Mouse (Mus musculus): ENCODE data around the gene Hoxc6.

The Hoxc6 gene

DNA sequence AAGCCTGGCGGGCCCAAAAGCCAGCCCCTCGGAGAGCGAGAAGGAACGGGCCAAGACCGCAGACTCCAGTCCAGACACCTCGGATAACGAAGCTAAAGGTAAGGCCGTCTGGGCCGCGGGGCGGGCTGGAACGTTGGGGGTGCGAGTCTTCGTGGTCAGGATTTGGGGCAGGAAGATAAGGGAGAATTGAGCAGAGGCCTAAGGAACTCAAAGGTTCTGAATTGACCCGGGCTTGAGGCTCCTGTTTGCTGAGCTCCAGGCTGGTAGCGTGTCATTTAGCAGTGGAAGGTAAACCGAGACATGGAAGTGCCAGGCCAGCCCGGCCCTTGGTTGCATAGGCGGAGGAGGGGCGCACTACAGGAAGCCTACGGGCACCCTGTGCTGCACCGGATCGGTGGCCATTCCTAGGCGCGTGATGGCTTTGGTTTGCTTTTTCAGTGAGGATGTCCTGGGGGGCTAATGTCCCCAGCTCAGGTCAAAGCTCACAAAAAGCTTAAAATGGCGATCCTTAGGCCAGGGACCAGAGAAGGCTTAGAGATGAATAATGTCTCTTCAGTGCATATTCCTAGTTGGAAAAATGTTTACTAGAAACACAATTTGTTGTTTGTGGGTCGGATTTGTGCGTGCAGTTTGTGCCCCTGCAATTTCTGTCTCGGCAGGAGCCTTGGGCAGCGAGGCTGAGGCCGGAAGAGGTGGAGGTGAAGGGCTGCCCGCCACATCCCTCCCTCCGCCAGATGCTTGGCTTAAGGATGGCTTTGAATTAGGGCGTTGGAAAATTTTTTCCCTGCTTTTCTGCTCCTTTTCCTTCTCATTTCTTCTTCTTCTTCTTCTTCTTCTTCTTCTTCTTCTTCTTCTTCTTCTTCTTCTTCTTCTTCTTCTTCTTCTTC lies 30.3 kb upstream of the Hoxc6 start:
- no peak for DNase-seq (ENCODE audit: low spot score in 2 of 2)

DNA sequence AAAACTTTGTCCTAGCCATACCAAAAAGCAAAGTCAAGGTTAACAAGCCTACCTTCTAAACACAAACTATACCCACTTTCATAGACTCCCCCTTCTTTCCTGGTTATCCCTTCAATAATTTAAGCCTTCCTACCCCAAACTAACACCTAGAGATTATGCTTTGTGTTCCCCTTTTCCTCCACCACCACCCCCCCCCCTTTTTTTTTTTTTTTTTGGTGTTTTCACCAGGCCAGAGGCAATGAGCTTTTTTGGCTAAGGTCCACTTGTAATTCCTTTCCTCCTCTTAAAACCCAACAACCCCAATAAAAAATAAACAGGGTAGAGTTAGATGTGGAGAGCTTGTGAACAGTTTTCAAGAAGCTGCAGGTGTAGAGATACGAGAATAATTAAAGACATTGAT lies 28.8 kb upstream of the Hoxc6 start:
- DNase-seq (ENCODE audit: low spot score in 2 of 2) = no peak

DNA sequence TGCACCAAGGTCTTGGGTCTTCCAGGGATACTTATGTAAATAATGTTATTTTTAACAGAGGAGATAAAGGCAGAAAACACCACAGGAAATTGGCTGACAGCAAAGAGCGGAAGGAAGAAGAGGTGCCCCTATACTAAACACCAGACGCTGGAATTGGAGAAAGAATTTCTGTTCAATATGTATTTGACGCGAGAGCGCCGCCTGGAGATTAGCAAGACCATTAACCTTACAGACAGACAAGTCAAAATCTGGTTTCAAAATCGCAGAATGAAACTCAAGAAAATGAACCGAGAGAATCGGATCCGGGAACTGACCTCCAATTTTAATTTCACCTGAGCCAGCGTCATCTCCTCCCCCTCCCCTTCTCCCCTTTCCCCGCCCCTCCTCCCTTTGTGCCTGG lies 27.3 kb upstream of the Hoxc6 start:
- no peak for DNase-seq (ENCODE audit: low spot score in 2 of 2)

DNA sequence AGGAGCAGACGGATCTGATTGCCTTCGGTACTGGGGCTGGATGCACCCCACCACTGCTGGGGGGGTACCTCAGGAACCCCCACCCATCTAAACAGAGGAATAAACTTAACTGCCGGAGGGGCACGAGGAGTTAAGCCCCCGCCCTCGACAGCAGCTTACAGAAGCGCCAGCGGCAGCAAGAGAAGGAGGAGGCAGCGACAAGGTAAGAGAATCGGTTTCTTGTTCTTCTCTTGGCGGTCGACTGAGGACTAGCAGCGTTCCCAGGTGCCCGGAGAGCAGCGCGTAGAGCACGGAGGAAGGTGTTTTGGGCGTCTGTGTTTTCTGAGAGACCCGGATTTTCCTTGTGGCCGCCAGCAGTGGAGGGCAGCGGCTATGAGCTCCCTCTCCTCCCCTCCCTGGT lies 25.8 kb upstream of the Hoxc6 start:
- DNase-seq (ENCODE audit: low spot score in 2 of 2) = no peak

DNA sequence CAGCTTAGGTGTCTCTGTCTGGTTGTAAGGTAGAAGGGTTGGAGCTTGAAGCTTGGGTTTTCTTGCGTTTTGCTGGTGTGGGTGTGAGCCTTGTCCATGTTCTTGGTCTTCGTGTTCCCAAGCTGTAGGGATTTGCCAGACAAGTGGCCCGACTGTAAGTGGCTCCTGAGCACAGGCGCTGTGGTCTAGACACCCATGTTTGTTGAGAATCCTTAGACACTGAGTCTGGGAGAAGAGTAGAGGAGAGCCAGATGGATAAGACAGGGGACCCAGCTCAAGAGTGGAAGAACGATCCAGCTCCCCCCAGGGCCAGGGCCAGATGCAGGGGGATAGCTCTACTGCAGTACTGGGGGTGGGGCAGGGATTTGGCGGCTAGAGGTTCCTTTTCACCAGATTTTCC lies 25.3 kb upstream of the Hoxc6 start:
- DNase-seq (ENCODE audit: low spot score in 2 of 2) = no peak

DNA sequence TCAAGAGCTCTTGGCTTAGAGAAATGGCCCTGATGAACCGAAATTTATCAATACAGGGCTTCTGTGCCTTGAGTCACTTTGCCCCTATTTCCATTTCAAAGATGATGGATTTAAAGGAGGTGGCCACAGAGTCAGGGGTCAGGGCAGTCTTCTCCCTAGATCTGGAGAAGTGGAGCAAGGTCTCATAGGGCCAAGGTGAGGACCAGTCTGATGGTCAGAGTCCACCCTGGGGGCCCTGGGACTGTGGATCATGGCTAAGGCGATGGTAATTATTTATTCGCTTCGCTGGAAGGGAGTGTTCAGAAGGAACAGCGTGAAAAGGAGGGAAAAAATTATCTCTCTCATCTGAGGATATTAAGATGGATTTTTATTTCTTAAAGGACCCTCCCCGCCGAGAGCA lies 23.0 kb upstream of the Hoxc6 start:
- DNase-seq (ENCODE audit: low spot score in 2 of 2) = no peak

DNA sequence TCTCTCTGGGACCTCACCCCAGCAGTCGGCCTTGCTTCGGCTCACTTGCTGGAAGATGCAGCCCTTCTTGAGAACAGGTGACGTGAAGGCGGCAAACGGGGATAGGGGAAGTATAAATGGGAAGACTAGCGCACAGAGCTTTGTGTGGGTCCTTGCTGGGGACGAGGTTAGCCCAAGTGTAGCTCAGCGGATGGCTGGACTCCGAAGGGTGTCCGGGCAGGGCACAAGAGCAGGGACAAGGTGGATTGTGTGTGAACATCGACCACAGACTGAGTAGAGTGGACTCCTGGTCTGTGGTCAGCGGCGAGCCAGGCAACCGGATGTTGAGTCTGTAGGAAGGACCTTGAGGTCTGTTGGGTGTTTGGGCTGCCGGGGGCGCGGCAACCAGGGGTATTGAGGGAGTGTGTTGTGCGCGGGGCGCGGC lies 22.4 kb upstream of the Hoxc6 start:
- DNase-seq (ENCODE audit: low spot score in 2 of 2) = no peak

DNA sequence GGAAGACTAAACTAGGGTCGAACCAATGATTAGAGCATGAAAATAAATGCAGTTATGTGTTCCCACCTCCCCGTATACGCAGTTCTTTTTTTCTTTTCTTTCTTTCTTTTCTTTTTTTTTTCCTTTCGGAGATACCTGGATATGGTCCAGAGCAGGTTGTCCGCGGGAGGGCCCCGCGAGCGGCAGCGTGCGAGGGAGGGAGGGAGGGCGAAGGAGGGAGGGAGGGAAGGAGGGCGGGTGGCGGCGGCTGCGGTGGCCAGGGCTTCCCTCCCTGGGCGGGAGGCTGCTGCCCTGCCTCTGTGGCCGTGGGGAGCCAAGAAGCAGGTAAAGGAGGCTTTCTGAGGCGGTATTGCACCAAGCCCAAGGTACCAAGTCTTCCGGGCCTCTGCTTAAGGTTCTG lies 21.9 kb upstream of the Hoxc6 start, which contains the start of gene Hoxc9:
Gene Hoxc9, plus strand, starts transcription at position 269 of the 400 bp plus-strand sequence.
- DNase-seq (ENCODE audit: low spot score in 2 of 2) = no peak

DNA sequence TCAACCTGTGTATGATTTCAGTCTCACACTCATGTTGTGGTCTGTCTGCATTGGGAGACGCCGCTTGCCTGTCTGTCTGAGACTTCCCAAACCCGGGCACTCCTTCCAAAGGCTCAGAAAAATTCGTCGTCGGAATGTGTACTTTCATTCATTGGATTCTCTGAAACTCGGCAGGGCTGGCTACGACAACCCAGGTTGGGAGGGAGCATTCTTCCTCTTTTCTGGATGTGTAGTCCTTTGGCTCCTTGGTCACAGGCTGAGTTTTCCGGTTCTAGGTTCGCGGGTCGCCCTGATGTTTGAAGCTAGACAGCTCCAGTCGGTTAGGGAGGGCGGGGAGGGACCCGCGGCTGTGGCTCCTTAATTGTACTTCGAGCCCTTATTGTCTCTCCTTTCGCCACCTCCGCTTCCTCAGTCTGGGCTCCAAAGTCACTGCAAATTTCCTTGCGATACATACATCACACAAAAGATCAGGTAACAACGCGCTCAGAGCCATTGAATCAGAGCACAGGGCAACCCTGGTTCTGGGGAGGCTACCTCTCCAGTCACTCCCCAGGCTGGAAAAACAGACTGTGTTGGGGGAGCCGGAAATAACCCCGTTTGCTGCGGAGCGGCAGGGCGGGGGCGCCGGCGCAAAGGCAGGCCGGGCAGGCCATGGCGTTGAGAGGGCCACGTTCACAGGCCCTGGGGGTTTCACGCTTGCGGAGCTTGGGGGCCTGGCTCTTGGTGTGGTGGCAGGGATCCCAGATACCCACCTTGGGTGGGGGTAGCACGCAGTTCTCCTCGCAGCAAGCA lies 21.2 kb upstream of the Hoxc6 start:
- no peak for DNase-seq (ENCODE audit: low spot score in 2 of 2)

DNA sequence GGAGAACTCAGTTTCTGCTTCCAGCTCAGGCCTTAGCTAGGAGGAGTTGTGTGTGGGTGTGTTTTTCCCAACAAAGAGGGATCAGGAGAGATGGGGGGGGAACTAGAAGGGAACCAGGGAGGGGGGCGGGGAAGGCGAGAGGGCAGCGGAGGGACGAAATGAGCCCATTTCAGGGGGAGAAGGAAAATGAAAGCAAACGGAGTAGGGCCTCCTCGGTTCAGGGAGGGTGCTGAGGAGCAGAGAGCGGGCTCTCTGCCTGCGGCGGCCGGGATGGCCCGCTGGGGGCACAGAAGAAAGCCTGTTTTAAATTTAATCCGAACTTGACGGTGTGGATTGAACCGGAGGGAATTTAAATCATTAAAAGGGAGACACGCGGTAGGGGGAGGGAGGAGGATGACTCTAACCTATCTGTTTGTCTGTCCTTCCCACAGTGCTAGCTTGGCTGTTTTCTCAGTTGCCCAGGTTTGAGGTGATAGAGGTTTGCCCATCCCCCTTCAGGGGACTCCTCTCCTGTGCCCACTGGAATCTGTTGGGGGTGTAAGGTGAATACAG lies 20.6 kb upstream of the Hoxc6 start:
- no peak for DNase-seq (ENCODE audit: low spot score in 2 of 2)

DNA sequence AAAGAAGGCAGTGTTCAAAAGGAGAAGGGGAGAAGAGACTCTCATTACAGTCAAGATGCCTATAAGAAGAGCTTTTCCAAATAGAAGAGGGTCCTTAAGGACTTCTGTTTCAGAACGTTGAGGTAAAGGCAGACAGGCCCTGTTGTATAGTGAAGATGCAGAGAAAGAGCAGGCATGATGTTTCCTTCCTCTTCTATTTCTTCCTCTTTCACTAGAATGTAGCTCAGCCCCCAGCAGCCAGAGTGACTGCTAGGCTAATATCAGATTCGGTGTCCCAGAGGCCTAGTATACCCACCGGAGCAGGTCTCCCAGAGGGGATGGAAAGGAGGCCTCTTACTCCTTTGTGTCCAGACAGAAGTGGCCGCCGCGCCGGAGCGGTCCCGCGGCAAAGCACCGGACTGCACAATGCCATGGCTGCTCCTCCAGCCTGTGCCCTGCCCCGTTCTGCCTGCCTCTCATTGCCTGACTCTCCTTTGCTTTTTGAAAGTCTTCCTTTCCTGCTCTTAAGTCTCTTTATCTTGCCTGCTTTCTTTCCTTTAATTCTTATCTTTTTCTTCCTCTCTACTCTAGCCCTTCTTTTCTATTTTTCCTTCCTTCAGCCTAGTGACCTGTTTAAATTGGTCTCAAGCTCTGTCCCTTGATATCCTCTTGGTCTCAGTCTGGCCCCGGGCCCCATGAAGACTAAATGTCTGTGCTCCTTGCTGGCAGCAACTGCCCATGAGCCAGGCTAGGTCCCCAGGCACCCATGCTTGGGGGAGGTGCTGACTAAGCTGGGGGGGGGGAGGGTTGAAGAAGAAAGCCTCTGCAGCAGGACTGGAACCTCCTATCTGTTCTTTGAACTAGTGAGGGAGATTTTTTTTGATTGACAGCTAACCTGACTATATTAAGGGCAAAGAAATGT lies 19.2 kb upstream of the Hoxc6 start:
- DNase-seq (ENCODE audit: low spot score in 2 of 2) = no peak

DNA sequence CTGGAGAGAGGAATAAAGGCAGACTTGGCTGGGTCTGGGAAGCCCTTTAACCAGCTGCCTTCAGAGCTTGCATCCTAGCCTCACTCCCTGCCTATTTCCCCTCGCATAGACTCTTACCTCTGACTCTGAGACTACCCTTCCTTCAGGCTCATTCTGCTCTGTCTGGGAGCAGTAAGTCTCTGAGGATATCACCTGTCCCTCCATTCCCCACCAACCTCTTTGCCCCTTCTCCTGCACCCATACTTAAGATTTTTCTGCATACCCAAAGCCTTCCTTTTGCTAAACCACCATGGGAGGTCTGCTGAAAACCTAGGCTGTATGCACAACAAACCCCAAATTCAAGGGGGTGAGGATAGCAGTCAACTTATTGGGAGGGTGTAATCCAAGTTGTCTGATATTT lies 18.1 kb upstream of the Hoxc6 start:
- DNase-seq (ENCODE audit: low spot score in 2 of 2) = no peak

DNA sequence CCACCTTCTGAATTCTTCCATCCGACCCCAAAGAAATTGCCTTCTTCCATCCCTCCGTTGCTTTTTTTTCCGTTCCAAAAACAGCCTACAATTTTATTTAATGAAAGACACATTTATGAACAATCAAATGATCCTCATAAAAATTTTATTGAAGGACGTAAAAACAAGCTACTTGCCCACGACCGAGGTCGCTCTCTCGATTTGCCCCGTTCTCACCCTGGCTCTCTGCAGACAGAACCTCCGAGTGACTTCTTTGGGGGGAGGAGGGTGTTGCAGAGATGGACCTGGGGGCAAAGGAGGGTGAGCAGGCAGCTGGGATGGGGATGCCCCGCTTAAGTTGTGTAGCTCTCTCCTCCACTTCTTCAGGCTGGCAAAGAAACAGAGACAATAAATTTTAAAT lies 17.7 kb upstream of the Hoxc6 start:
- DNase-seq (ENCODE audit: low spot score in 2 of 2) = no peak

DNA sequence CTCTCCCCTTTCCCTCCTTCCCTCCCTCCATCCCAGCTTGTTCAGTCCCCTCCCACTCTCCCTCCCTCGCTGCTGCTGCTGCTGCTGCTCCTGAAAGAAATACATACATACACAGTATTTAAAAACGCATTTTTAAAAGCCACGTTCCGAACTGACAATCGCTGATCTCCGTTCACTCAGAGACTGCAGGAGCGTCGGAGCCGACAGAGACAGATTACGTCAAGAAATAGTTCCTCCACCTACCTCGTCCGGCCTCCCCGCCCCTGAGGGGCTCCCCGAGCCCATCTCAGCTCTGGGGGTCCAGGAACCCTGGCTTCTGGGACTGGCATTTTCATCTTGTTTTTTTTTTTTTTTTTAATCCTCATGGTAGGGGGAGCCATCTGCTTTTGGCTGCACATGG lies 17.1 kb upstream of the Hoxc6 start:
- DNase-seq (ENCODE audit: low spot score in 2 of 2) = no peak

DNA sequence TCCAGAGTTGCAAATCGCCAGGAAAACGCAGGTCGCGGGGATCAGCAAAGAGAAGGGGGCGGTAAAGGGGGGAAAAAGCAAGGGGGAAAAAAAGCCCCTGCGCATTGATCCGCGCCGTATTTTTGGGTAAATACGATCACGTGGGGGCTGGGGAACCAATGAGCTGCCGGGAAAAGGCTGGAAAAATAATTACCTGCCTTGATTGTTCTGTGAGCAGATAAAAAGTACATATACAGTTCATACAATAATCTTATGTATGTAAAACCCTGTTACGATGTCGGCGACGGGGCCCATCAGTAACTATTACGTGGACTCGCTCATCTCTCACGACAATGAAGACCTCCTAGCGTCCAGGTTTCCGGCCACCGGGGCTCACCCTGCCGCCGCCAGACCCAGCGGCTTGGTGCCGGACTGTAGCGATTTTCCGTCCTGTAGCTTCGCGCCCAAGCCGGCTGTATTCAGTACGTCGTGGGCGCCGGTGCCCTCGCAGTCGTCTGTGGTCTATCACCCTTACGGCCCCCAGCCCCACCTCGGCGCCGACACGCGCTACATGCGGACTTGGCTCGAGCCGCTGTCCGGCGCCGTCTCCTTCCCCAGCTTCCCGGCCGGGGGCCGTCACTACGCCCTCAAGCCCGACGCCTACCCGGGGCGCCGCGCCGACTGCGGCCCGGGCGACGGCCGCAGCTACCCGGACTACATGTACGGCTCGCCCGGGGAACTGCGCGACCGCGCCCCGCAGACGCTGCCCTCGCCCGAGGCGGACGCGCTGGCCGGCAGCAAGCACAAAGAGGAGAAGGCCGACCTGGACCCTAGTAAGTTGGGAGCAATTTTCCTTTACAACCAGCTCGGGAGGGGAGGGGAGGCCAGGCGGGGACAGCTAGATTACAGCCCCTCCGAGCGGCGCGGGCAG lies 16.4 kb upstream of the Hoxc6 start:
- DNase-seq (ENCODE audit: low spot score in 2 of 2) = no peak

DNA sequence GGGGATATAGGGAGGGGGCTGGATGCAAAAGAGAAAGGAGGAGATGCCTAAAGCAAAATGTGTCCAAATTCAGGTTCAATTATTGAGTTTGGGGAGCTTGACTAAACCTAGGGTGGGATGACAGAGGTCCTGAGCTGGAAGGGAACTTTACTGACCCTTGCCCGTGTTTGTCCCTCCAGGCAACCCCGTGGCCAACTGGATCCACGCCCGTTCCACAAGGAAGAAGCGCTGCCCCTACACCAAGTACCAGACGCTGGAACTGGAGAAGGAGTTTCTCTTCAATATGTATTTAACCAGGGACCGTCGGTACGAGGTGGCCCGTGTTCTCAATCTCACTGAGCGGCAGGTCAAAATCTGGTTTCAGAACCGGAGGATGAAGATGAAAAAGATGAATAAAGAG lies 14.3 kb upstream of the Hoxc6 start:
- DNase-seq (ENCODE audit: low spot score in 2 of 2) = no peak

DNA sequence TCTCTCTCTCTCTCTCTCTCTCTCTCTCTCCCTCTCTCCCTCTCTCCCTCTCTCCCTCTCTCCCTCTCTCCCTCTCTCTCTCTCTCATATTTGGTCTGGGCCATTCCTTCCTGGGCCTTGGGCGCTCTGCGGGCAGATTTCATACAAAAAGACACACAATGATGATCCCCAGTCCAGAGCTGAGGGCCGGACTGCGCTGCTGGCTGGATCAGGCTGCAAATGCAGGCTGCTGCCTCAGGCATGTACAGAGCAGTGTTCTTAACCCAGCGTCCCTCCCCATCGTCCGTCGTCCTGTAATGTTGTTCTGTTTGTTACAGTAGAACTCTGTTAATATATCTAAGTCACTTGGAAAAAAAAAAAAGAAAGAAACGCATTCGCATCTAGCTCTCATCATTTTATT lies 13.5 kb upstream of the Hoxc6 start:
- no peak for DNase-seq (ENCODE audit: low spot score in 2 of 2)

DNA sequence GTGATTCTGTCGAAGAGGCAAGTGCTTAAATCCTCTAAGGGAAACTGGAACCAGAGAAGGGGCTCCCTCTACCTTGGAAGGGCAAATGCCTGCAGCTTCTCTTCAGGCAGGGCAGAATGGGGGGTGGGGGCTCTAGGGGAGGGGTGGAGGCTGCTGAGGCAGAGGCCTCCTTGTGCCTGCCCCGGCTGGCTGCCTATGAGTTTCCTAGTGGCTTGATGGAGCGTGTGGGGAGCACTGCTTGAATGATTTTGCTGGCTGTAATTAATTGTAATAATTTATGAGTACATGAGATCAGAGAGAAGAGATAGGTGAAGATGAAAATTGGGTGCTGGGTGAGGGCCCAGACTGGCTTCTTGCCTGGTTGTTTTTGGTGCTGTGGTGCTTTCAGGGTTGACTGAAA lies 13.1 kb upstream of the Hoxc6 start:
- DNase-seq (ENCODE audit: low spot score in 2 of 2) = no peak

DNA sequence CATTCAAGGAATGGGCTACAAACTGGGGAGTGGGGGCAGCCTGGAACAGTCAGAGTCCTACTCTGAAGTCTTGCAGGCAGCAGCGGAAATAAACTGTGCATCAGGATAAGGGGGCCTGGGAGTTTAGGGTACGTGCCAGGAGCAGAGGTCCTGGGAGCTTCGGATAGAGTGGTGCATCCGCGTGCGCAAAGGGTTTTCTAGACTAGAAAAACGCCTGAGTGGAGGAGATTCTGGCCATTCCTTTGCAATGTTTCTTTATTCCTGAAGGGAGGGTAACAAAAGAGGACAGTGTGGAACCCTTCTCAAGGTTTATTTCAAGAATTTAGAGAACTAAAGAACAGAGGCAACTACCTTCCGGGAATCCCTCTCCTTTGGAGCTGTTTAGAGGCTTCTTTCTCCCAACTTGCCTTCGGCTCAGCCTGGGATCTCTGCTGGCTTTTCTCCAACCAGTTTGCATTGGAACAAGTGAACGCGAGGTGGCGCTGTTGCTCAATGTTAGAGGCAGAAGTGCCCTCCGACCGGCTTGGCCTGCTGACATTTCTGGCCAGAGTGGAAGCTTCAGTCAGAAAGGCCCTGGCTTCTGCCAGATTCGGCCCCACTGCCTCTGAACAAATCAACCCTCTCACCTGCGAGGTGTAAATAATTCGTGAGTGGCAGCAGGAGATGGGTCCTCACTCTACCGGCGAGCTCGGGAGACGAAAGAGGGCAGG lies 10.8 kb upstream of the Hoxc6 start:
- DNase-seq (ENCODE audit: low spot score in 2 of 2) = peak; percentile 70 to 90

DNA sequence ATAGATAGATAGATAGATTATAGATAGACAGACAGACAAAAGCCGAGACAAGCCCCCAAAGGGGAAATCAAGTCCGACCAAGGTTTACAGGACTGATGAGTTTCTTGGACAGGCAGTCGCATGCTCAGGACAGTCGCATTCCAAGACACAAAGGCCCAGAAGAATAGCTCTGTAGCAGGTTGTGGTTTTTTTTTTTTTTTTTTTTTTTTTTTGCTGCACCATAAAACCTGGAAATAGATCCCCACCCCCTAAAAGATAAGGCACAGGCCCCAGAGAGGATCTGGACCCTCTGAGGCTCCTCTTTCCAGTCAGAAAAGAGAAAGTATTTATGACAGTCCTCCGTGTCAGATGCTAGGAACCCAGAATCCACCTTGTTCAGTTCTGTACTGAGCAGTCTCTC lies 10.0 kb upstream of the Hoxc6 start:
- DNase-seq (ENCODE audit: low spot score in 2 of 2) = no peak
